Mouse (Mus musculus) thymus, postnatal 10 days (tissue): ENCODE data around the gene Sod1.

Source experiments
- DNase-seq, 2 experiments: peaks; one replicate each; pipeline ENCODE4 v3.0.0; 2021; ENCODE audit warnings: low spot score in 2 of 2

The Sod1 gene

DNA sequence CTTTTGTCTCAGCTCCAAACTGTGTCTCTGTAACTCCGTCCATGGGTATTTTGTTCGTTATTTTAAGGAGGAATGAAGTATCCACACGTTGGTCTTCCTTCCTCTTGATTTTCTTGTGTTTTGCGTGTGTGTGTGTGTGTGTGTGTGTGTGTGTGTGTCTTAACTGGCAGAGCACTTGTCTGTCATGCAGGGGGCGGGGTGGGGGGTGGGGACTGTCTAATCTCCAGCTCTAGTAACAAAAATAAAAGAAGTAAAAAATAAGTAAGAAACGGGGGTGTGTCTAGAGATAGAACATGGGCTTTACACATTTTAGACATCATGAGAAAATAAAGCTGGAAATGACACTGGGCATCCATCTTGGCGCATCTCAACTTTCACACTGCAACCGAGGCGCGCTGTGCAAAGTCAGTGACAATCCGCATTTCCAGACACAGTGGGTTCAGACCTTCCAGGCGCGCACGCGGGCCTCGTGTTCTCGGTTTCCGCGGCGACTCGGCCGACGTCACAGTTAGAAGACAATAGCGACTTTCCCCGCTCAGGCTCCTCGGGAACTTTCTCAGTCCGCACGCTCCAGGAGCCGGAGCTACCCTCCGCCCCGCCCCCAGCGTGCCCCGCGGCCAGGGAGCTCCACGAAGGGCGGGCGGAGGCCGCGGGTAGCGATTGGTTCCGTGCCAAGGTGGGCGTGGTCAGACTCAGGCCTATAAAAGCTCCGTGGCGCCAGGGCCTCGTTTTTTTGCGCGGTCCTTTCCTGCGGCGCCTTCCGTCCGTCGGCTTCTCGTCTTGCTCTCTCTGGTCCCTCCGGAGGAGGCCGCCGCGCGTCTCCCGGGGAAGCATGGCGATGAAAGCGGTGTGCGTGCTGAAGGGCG, at the start of gene Sod1:
TSS of gene Sod1 (plus strand) at position 729 of the 866 bp plus-strand sequence.
- DNase-seq = peak; percentile 96 to 99

DNA sequence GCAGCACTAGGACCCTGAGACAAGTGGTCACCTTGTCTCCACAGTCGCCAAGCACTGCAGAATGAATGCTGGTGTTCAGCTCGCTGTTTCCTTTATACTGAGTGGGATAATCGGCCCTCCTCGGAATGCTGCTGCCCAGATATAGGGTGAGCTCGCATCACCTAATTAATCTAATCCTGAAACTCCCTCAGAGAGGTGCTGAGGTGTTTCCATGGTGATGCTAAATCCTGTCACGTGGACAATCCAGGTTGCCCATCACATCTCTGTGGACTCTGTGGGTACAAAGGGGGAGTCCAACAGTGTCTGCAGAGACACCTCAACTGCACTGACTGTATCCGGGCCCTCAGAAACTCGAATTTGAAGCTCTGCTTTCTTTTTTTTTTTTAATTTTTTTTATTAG, 49.1 kb upstream of the Sod1 start:
- DNase-seq = no peak

DNA sequence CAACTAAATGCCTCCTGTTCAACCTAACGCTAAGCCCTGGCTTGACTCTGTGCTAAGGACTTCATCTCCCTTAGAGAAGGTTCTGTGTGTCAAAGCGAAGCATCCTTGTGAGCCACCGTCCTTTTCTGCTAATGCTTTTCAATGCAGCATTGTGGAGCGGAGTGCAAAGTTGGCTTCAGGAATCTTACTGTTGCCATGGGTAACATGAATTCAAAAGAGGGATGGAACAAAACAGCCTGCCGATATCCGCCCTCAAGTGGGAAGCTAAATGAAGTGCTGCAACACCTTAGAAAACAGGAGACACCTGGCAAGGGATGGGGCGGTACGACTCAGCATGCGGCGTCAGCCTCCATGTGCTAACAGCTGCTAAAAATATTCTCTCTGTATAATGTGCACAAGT, 44.1 kb upstream of the Sod1 start:
- no peak for DNase-seq

DNA sequence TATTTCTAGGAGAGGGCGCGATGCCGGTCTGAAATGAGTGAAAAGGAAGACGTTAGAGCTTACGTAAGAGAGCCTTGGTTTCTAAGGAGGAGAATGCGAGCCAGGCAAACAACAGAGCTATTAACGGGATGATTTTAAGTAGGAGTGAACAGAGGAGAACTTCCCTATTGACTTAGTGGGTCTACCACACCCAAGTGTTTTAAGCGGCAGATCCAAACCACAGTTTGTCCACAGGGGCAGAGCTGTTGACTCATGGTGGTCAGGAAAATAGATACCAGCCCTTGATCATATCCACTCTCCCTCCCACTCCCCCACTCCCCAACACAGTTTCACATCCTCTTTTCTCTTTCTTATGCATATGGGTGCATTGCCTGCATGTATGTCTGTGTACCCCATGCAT, 43.1 kb upstream of the Sod1 start:
- no peak for DNase-seq

DNA sequence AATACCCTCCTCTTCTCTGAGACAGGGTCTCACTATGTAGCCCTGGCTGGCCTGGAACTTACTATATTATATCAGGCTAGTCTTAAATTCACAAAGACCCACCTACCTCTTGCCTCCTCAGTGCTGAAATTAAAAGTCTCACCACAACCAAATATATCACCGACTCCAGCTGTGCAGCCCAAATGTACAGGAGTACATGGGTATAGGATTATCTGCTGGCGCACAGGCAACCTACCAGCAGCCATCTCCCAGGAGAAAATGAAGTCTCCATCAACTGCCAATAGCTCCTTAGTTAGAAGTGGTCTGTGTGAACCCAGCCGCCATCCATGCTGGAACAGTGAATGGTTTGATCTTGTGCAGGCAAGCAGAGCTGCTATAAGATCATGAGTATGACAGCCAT, 42.1 kb upstream of the Sod1 start:
- DNase-seq = no peak

DNA sequence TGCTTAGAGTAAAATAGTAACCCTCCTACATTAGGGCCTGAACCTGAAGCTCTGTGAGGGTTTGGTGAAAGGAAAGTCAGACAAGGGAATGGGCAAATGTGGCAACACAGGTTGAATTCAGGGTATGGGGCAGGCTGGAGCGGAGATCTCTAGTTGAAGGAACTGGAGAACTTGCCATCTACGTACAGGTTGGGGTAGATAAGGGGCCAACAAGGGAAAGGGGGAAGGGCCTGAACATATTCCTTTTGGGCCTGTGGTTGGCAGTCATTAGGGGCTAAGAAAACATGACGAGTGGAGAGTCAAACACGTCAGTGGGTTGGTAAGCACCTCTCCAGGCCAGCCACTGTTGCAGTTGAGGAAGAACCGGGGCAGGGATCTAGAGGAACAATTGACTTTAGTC, 40.7 kb upstream of the Sod1 start:
- DNase-seq = no peak

DNA sequence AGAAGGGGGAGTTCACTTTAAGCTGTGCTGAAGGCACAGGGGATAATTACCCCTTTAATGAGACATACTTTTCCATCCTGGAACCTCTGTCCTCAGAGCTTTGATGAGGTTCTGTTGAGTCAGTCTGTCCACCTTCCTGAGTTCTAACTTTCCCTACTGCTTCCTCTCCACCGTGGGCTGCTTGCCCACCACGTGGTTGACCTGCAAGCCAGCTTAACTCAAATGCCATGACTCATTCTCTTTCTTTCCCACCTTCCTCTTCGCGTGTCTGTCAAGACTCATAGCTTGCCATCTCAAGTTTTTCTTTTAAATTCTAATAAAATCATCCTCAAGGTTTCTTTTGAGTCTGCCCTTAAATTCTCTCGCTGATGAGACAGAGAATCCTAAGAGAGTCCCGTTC, 39.6 kb upstream of the Sod1 start:
- no peak for DNase-seq

DNA sequence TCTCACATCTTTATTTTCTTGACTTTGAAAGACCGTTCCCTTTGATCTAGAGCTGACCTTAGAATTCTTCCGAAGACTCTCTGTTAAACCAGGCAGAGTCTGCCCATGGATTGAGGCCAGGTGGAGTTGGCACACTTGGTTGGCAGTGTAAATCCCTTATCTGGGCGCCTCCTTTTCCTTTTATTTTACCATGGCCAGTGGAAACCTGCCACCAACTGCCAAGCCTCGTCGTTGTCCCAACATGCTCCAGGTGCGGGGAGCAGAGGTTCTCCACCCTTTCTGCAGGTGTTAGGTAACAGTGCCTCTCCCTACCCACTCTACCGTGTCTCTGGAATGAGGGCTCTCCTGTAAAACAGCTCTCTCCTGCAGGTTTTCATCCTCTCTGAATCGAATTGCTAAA, 38.9 kb upstream of the Sod1 start:
- DNase-seq = no peak

DNA sequence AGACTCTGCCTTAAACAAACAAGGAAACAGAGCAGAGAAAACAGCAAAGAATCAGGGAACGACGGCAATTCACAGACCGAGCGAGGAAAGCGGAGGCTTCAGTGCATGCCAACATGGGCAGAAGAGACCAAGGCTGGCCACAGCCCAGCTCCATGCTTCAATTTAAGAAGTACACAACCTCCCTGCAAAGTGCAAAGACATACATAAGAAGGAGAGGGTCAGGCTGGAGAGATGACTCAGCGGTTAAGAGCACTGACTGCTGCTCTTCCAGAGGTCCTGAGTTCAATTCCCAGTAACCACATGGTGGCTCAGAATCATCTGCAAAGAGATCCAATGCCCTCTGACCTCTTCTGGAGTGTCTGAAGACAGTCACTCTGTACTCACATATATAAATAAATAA, 36.4 kb upstream of the Sod1 start:
- DNase-seq = no peak

DNA sequence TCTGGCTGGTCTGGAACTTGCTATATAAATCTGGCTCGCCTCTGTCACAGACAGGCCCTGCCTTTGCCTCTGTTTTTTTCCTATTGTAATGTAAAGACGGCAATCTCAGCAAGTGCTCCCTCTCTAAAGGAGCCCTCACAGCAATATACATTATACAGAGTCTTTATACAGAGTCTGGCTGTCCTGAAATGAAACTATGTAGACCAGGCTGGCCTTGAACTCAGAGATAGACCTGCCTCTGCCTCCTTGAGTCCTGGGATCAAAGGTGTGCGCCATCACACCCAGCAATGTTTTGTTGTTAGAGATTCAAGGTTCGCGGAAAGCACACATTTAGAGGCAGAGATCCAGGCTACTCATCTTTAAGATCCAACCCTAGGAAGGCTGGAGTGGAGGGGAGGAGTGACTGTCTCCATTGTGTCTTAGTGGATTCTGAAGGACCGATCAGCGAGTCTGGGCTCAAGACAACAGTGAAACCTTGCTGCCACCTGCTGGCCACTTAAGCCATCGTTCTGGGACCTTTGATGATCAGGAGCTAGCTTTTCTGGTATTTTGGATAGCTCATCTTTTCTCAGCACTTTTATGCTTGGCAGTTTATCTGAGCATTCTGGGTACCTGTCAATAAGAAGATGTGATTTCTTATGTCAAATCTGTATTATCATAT, 34.5 kb upstream of the Sod1 start:
- peak; percentile 47 to 75 for DNase-seq

DNA sequence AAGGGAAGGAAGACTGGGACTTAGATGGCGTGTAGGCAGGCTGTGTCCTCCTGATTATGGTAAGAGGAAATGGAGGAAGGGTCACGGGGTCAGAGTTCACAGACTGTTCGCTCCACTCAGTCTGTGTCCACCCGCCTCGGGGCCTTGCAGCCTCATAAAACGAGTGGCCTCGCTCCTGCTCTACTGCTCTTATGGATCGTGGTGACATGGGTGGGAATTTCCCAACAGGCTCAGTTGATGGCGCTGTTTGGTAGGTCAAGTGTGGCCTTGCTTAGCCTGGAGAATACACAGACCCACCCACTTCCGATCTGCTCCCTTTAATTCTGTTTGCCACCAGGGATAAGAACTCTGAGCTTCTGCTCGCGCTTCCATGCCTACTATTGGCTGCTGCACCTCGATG, 33.1 kb upstream of the Sod1 start:
- DNase-seq = no peak

DNA sequence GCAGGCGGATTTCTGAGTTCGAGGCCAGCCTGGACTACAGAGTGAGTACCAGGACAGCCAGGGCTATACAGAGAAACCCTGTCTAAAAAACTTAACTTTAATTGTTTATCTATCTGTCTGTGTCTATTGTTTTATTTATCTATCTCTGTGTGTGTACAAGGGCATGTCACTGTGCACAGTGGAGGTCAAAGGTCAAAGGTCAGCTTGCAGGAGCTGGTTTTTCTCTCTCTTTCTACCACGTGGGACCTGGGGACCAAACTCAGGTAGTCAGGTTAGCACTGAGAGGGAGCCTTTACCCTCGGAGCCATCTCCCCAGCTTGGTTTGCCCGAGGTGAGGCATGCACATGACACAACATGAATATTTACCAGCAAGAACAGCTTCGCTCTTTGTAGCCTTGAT, 29.3 kb upstream of the Sod1 start:
- no peak for DNase-seq

DNA sequence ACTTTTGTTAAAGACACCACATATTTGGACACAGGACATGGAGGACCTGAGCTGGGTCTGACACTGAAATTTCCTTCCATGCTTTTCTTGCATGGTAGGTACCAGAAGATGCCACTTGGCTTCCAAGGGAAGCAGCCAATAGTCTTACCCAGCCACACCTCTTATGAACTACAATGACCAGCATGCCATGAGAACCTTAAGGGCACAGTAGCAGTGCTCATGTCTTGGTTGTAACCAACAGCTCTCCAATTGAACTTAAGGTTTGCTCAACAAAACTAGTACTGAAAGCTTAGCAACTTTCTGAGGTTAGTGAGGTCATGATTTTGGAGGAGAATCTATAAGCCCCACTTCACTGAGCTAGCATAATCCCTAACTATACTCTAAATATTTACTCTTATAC, 26.8 kb upstream of the Sod1 start:
- no peak for DNase-seq

DNA sequence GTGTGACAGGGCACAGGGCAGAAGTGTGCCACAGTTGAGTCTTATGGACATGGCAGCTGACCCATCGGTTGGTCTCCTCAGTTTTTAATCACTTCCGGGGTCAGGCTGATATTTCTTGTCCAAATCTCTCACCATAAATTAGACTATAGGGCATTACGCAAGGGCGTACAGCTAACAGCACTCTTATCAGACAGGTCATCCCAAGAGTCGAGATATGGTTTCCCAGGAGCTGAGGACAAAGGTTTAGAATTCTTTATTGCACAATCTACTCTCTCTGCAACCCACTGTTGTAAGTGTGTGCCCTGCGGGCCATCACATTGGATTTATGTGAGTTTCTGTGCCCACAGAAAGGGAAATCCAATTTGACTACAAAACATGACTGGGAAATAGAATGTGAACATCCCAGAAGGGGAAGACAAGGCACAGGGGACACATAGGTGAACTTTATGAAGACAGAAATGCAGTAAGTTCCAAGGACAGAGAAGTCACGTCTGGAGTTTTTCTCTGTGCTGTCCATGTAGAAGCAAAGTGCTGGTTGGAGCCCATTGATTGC, 23.8 kb upstream of the Sod1 start:
- no peak for DNase-seq

DNA sequence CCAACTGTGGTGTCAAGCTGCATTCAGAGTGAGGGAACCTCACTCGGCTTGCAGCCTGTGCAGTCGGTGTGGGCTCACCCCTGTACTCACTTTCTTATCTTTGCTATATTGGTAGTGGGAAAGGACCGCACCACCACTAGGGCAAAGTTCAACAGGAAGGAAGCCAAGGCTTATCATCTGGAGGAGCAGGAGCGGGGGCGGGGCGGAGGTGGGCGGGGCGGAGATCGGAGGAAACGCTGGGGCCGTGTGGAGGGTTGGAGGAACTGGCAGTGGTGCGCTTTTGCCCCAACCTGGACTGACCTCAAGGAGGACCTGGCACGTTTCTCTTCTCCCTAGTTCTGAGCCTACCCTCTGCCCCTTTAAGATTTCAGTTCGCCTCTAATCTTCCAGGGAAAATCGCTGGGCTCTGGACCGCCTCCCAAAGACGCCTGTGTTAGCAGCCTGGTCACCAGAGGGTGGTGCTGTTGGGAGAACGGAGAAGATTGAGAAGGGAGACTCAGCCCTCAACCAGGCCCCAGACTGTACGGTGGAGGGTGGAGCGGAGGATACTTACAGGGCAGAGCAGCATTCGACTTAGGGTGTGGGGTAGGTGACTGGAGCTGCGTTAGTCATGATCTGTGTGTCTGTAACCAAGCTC, 23.1 kb upstream of the Sod1 start:
- peak; percentile 68 to 77 for DNase-seq

DNA sequence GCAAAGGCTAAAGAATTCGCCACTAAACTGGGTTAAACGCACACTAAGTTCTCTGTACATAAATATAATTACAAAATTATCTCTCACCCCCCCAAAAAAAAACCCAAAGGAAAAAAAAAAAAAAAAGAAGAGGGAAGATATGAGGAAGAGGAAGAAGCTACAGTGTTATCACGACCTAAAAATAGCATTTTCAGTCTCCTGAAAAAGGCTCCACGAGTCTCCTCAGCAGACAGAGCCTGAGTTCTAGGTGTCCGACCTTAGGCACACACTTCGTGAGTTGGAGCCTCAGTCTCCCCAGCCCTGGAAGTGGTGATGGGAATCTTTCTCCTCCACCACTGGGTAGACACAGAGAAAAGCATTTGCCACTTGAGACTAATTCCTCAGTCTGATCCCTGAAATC, 21.9 kb upstream of the Sod1 start:
- no peak for DNase-seq

DNA sequence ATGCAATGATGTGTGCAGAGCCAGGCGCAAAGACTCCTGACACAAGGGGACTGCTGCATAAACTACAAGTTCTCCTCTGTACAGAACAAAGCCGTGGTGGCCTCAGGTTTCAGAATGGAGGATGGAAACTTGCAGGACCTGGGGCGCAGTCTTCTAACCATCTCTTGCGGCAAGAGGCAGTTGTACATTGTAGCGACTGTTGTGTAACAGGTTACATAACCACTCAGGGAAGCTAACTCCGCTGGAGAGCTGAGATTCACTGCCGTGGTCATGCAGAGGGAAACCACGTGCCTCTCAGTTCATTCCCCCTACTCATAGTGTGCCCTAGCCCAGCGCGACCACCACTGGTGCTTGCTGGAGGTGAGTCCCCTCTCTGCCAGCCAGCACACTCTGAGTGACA, 21.4 kb upstream of the Sod1 start:
- DNase-seq = no peak

DNA sequence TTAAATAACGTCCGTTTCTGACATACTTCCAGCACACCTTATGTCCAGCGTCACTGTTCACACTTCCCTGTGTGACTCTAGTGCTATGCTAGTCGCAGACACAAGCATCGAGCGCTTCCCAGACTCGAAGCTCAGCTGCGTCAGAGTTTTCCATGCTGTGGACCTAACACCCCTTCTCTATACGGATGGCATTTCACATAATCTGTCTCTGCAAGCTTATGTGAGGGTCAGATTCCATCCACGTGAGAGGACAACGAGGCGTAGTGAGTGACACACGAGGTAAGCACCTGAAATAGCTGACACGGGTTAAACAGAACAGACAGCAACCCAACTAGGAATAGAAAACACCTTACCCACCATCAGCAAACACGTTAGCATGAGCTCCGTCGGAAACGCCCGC, 18.4 kb upstream of the Sod1 start:
- no peak for DNase-seq

DNA sequence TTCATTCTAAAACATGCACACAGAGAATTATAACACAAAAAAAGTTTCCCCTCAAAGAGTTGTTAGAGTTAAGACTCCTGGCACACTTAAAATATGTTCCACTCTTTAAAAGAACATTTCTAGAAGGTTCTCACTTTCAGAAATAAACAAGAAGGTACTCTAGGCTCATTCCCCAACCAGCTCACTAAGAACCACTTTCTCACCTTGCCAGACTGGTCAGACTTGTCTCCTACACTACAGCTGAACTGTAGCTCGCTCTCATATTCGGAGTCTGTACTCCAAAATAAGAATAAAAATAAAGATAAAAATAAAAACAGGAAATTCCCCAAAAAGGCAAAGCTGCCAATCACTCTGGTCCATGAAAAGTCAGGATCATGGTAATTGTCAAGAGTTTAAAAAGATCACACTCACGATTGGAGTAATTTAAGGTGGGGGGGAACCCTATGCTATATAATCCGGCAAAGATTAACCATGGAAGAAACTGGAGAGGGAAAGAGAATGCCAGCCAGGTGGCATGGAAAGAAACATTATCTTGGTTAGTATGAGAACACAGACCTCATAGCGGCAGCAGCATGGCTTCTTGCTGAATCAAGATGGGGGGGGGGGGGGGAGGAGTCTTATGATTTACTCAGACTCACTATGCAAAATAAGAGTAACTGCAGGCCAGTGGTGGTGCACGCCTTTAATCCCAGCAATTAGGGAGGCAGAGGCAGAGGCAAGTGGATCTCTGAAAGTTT, 17.2 kb upstream of the Sod1 start:
- DNase-seq = no peak

DNA sequence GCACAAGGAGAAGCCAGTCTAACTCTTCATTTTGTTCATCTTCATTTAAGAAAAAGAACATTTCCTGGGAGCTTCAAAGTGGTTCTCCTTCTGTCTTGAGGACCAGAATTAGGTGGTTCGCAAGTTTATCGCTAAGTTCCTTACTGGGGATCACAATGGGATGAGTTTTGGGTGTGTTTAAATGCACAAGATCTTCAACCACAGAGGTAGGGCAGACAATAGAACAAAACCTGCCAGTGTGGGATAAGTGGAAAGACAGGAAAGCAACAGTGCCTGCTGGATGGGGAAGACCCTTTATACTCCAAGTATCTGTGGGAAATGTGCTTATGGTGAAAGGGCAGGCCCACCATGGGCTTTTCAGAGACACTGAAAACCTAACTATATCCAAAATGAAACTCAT, 15.7 kb upstream of the Sod1 start:
- no peak for DNase-seq

DNA sequence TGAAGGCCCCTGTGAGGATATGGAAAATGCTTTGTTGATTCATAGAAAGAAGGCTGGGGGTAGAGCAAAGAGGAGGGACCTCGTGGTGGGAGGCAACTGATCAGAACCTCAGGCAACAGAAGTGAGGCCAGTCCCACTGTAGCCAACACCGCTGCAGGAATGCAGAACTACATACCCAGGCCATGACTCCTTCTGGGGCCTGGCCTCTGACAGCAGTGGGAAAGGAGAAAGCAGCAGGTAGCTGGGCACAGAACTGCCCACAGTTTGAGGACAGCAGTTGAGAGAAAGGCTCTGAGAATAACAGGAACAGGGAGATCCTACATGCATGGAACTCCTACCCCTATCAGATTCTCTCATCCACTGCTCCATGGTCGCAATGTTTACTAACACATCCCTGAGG, 11.6 kb upstream of the Sod1 start:
- DNase-seq = no peak

DNA sequence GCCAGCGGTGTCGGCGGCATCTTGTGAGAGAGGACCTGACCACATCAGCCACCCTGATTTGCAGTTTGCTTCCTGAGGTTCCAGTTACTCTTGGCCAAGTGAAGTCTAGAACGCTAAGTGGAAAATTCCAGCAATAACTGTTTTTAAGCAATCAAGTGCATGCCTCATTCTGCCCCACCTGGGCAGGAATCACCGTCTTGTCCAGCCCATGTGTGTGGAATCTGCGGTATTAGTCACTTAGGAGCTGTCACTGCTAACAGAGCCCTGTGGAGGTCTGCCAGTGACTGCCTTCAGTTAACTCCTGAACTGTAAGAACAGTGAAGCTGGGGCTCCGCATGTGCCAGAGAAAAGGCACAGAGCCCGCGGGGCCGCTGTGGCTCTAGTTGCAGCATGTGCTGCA, 9.8 kb upstream of the Sod1 start:
- no peak for DNase-seq
